Mouse (Mus musculus) cerebellum, adult 2 months (tissue): Measurements from ENCODE around the gene C2cd4d.

Source experiments
- CTCF ChIP-seq: fragments of 200-500 bp; IDR thresholded peaks from 2 replicates; pipeline ENCODE4 v1.5.1; 2011; ENCODE audit warnings: low read depth, mild to moderate bottlenecking, control low read depth, low read length, moderate library complexity, borderline replicate concordance; ENCODE audit not compliant: insufficient read depth
- POLR2A ChIP-seq: fragments of 200-500 bp; IDR thresholded peaks from 2 replicates; pipeline ENCODE4 v1.6.1; 2011; ENCODE audit warnings: low read length, control low read depth, borderline replicate concordance; ENCODE audit not compliant: insufficient read depth

GRCm38 (mm10) chr3:94402451-94402850 is 40.2 kb downstream of the C2cd4d start:
- TF ChIP-seq POLR2A (no peak), CTCF (no peak)
